Mouse (Mus musculus): ENCODE measurements at regions not wholly inside any gene's neighbourhood (a gene's known extent, or its start where the extent isn't known, plus 50 kb on each side); places are given as distances from the start of the nearest gene placed in this dataset.
A peak's percentile ranks its signal among the peaks of the same experiment; 100 is the strongest.

DNA sequence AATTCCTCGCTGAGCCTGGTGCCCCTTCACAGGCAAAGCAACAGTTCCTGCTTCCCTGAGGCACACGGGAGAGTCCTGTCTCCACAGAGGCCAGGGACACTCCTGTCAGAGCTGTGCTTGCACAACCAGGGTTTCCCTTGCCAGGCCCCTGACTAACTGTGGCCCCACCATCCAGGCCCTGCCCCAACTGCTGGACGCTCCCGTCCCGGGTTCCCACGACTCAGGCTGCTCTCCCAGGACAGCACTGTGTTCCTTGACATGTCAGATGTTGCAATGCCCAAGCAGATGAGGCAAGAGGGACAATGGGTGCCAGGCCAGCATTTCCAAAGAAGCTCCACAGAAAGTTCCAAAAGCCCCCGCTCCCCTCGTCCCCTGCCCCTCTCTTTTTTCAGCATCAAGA is 250.4 kb downstream of the Bcl11b start:
- TF ChIP-seq MYOD1 (IDR thresholded peaks at IDR 0.05; ENCODE audit: control insufficient read depth, insufficient read length, low read depth) = no peak
- TF ChIP-seq CTCF (IDR thresholded peaks at IDR 0.05; ENCODE audit: control insufficient read depth, insufficient read depth, insufficient read length) = no peak
- TF ChIP-seq CEBPB (IDR thresholded peaks at IDR 0.05; ENCODE audit: low read depth) = peak; percentile 36
- TF ChIP-seq MYOG (IDR thresholded peaks at IDR 0.05; ENCODE audit: control insufficient read depth, extremely low read depth, insufficient read length) = no peak
- TF ChIP-seq MAX (IDR thresholded peaks at IDR 0.05) = no peak
